Mouse (Mus musculus): Measurements from ENCODE around the gene Galnt18.

Galnt18 gene

GRCm38 (mm10) chr7:111777186-111777585 is 2.6 kb downstream of the Galnt18 start:
- in situ Hi-C loops (cut with MboI; ENCODE audit: low pct_unique_long_range_greater_than_20kb in 1 of 2, low sequenced_read_pairs in 2 of 2, unreplicated experiment in 1 of 2) = no loop called here

GRCm38 (mm10) chr7:111776160-111776559 is 3.6 kb downstream of the Galnt18 start:
- in situ Hi-C loops (cut with MboI; ENCODE audit: low pct_unique_long_range_greater_than_20kb in 1 of 2, low sequenced_read_pairs in 2 of 2, unreplicated experiment in 1 of 2) = no loop called here

GRCm38 (mm10) chr7:111772398-111772797 is 7.4 kb downstream of the Galnt18 start:
- in situ Hi-C loops (cut with MboI; ENCODE audit: low pct_unique_long_range_greater_than_20kb in 1 of 2, low sequenced_read_pairs in 2 of 2, unreplicated experiment in 1 of 2) = no loop called here

GRCm38 (mm10) chr7:111771251-111771801 is 8.5 kb downstream of the Galnt18 start:
- in situ Hi-C loops (cut with MboI; ENCODE audit: low pct_unique_long_range_greater_than_20kb in 1 of 2, low sequenced_read_pairs in 2 of 2, unreplicated experiment in 1 of 2) = no loop called here

GRCm38 (mm10) chr7:111770585-111770984 is 9.2 kb downstream of the Galnt18 start:
- in situ Hi-C loops (cut with MboI; ENCODE audit: low pct_unique_long_range_greater_than_20kb in 1 of 2, low sequenced_read_pairs in 2 of 2, unreplicated experiment in 1 of 2) = no loop called here

- in situ Hi-C loops (cut with MboI; ENCODE audit: low pct_unique_long_range_greater_than_20kb in 1 of 2, low sequenced_read_pairs in 2 of 2, unreplicated experiment in 1 of 2) = no loop called here
These were observed 13.5 kb downstream of the Galnt18 start for GRCm38 (mm10) chr7:111766145-111766767.

- in situ Hi-C loops (cut with MboI; ENCODE audit: low pct_unique_long_range_greater_than_20kb in 1 of 2, low sequenced_read_pairs in 2 of 2, unreplicated experiment in 1 of 2) = no loop called here
These were observed 17.0 kb downstream of the Galnt18 start for GRCm38 (mm10) chr7:111762754-111763153.

GRCm38 (mm10) chr7:111748571-111749071 is 31.2 kb downstream of the Galnt18 start:
- in situ Hi-C loops (cut with MboI; ENCODE audit: low pct_unique_long_range_greater_than_20kb in 1 of 2, low sequenced_read_pairs in 2 of 2, unreplicated experiment in 1 of 2) = no loop called here

GRCm38 (mm10) chr7:111744770-111745169 is 35.0 kb downstream of the Galnt18 start:
- in situ Hi-C loops (cut with MboI; ENCODE audit: low pct_unique_long_range_greater_than_20kb in 1 of 2, low sequenced_read_pairs in 2 of 2, unreplicated experiment in 1 of 2) = no loop called here

- in situ Hi-C loops (cut with MboI; ENCODE audit: low pct_unique_long_range_greater_than_20kb in 1 of 2, low sequenced_read_pairs in 2 of 2, unreplicated experiment in 1 of 2) = no loop called here
These were observed 38.2 kb downstream of the Galnt18 start for GRCm38 (mm10) chr7:111741595-111741994.

GRCm38 (mm10) chr7:111740091-111740490 is 39.7 kb downstream of the Galnt18 start:
- in situ Hi-C loops (cut with MboI; ENCODE audit: low pct_unique_long_range_greater_than_20kb in 1 of 2, low sequenced_read_pairs in 2 of 2, unreplicated experiment in 1 of 2) = no loop called here

- in situ Hi-C loops (cut with MboI; ENCODE audit: low pct_unique_long_range_greater_than_20kb in 1 of 2, low sequenced_read_pairs in 2 of 2, unreplicated experiment in 1 of 2) = no loop called here
These were observed 40.4 kb downstream of the Galnt18 start for GRCm38 (mm10) chr7:111739371-111739765.

- in situ Hi-C loops (cut with MboI; ENCODE audit: low pct_unique_long_range_greater_than_20kb in 1 of 2, low sequenced_read_pairs in 2 of 2, unreplicated experiment in 1 of 2) = no loop called here
These were observed 41.1 kb downstream of the Galnt18 start for GRCm38 (mm10) chr7:111738456-111739370.

GRCm38 (mm10) chr7:111737426-111737825 is 42.4 kb downstream of the Galnt18 start:
- in situ Hi-C loops (cut with MboI; ENCODE audit: low pct_unique_long_range_greater_than_20kb in 1 of 2, low sequenced_read_pairs in 2 of 2, unreplicated experiment in 1 of 2) = no loop called here

GRCm38 (mm10) chr7:111736365-111736764 is 43.4 kb downstream of the Galnt18 start:
- in situ Hi-C loops (cut with MboI; ENCODE audit: low pct_unique_long_range_greater_than_20kb in 1 of 2, low sequenced_read_pairs in 2 of 2, unreplicated experiment in 1 of 2) = no loop called here

- in situ Hi-C loops (cut with MboI; ENCODE audit: low pct_unique_long_range_greater_than_20kb in 1 of 2, low sequenced_read_pairs in 2 of 2, unreplicated experiment in 1 of 2) = no loop called here
These were observed 49.2 kb downstream of the Galnt18 start for GRCm38 (mm10) chr7:111730346-111731269.

GRCm38 (mm10) chr7:111726928-111727327 is 52.8 kb downstream of the Galnt18 start:
- in situ Hi-C loops (cut with MboI; ENCODE audit: low pct_unique_long_range_greater_than_20kb in 1 of 2, low sequenced_read_pairs in 2 of 2, unreplicated experiment in 1 of 2) = no loop called here

GRCm38 (mm10) chr7:111724730-111725129 is 55.0 kb downstream of the Galnt18 start:
- in situ Hi-C loops (cut with MboI; ENCODE audit: low pct_unique_long_range_greater_than_20kb in 1 of 2, low sequenced_read_pairs in 2 of 2, unreplicated experiment in 1 of 2) = no loop called here

All from mouse embryonic stem cell (cell line).